Mouse (Mus musculus) liver, adult 2 months (tissue): ENCODE data around the gene Atl2.

Experiments
- CTCF ChIP-seq: fragments of 200-500 bp; IDR thresholded peaks from 2 replicates; pipeline ENCODE4 v1.5.1; 2011; ENCODE audit warnings: low read depth, low read length, control low read depth
- POLR2A ChIP-seq: fragments of 200-500 bp; IDR thresholded peaks from 2 replicates; pipeline ENCODE4 v1.6.1; 2011; ENCODE audit warnings: low read length, control low read depth; ENCODE audit not compliant: insufficient read depth; ENCODE audit errors: extremely low read depth

DNA sequence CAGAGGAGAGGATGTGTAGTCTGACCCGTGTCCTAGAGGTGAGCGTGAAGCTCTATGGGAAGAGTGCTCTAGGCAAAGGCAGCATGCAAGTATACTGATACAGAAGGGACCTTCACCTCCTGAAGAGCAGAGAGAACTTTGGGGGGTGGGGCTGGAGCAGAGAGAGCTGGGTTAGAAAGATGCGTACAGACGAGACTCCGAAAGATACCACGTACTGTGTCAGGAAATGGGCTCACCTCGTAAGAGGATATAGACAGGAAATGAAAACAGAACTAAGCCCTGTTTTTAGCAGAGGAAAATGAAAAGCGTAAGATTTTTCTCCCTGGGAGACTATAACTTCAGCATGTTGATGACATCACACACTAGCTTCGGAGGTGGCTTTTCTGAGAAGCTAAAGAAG is 21.1 kb upstream of the Atl2 start:
- no peak for TF ChIP-seq POLR2A
- TF ChIP-seq CTCF, result no peak
